Mouse (Mus musculus) heart, embryonic 16.5 days (tissue): ENCODE results near the gene Ptprk. TPM values are rescaled to one million over a fixed set of nuclear protein-coding genes. Genes with fewer than 3 reads are reported as not detected.
A peak's percentile ranks its signal among the peaks of the same experiment; 100 is the strongest.

Experiments used
- ATAC-seq: fragments of 200-750 bp; cut with Nextera tagmentation; replicated peaks from 2 replicates; pipeline ENCODE4 v1.8.0; 2017; ENCODE audit warnings: moderate number of reproducible peaks; ENCODE audit not compliant: insufficient read depth, low FRiP score; ENCODE audit errors: extremely low read depth
- H3K27ac ChIP-seq: fragments of 300-500 bp; sonication (generic); 2 replicates; pipeline ENCODE4 v1.5.1; 2014; ENCODE audit warnings: mild to moderate bottlenecking, low read length, control low read depth, moderate library complexity
- H3K27me3 ChIP-seq: fragments of 300-500 bp; sonication (generic); 2 replicates; pipeline ENCODE4 v1.6.1; 2014; ENCODE audit warnings: low read length, mixed read lengths; ENCODE audit not compliant: control insufficient read depth, insufficient read depth
- H3K36me3 ChIP-seq: fragments of 300-500 bp; sonication (generic); 2 replicates; pipeline ENCODE4 v1.6.1; 2014; ENCODE audit not compliant: control insufficient read depth, insufficient read depth
- H3K4me1 ChIP-seq: fragments of 300-500 bp; sonication (generic); 2 replicates; pipeline ENCODE4 v1.6.1; 2014; ENCODE audit warnings: low read length, mixed read lengths; ENCODE audit not compliant: control insufficient read depth, insufficient read depth
- H3K4me2 ChIP-seq: fragments of 300-500 bp; sonication (generic); 2 replicates; pipeline ENCODE4 v1.6.1; 2014; ENCODE audit warnings: low read depth, mild to moderate bottlenecking, control low read depth, low read length
- H3K4me3 ChIP-seq: fragments of 300-500 bp; sonication (generic); 2 replicates; pipeline ENCODE4 v1.5.1; 2014; ENCODE audit warnings: mild to moderate bottlenecking, control low read depth, low read length
- H3K9ac ChIP-seq: fragments of 300-500 bp; sonication (generic); 2 replicates; pipeline ENCODE4 v1.6.1; 2014; ENCODE audit warnings: low read length, control low read depth
- H3K9me3 ChIP-seq: fragments of 300-500 bp; sonication (generic); replicated peaks from 2 replicates; pipeline ENCODE4 v1.6.1; 2016; ENCODE audit warnings: low read length; ENCODE audit not compliant: control insufficient read depth
- WGBS: fragments of 180-500 bp; shearing (Covaris S2); extraction: QIAGEN DNeasy Blood & Tissue Kit; methylation state at CpG from one replicate; pipeline ENCODE4 v1.1.7; 2014; 5-methylcytosine and 5-hydroxymethylcytosine counted together
- polyA plus RNA-seq: library from polyadenylated mRNA; unstranded; fragments of >200 nt; fragmentation: Nextera tagmentation; extraction: Ambion mirVana; gene quantifications from 2 replicates; pipeline ENCODE4 v1.2.1, GENCODE M21; 2015

Ptprk gene
- polyA plus RNA-seq, 1 experiment from 2014 or later: 42.5 TPM

GRCm38 (mm10) chr10:28566828-28567227, 492.2 kb downstream of the Ptprk start:
- 85% methylated on average over 2 of the region's 2 CpGs for WGBS
- Histone ChIP-seq H3K4me1 (no peaks in the 10 kb centered on the region), H3K27me3 (no peaks in the 10 kb centered on the region), H3K4me2 (no peak overlapping the region), H3K4me3 (no peak overlapping the region), H3K36me3 (peaks cover 7% of the 10 kb centered on the region; the same call in 1 of the 2 replicates), H3K9ac (no peak overlapping the region), H3K9me3 (no peaks in the 10 kb centered on the region), H3K27ac (peak overlapping the region; percentile 37; the same call in 1 of the 2 replicates)
- no peak for ATAC-seq

- ATAC-seq: peak; percentile 67; the same call in 1 of the 2 replicates
- H3K36me3 ChIP-seq: peaks cover 7% of the 10 kb centered on the region; the same call in 1 of the 2 replicates
- H3K4me3 ChIP-seq: no peak overlapping the region
- 78% methylated on average over 3 of the region's 3 CpGs for WGBS
- H3K27me3 ChIP-seq: no peaks in the 10 kb centered on the region
- H3K4me1 ChIP-seq: no peaks in the 10 kb centered on the region
- no peak overlapping the region for H3K9ac ChIP-seq
- no peaks in the 10 kb centered on the region for H3K9me3 ChIP-seq
- H3K4me2 ChIP-seq: no peak overlapping the region
- no peak overlapping the region for H3K27ac ChIP-seq
Measured at GRCm38 (mm10) chr10:28567441-28567840, 492.8 kb downstream of the Ptprk start.

DNA sequence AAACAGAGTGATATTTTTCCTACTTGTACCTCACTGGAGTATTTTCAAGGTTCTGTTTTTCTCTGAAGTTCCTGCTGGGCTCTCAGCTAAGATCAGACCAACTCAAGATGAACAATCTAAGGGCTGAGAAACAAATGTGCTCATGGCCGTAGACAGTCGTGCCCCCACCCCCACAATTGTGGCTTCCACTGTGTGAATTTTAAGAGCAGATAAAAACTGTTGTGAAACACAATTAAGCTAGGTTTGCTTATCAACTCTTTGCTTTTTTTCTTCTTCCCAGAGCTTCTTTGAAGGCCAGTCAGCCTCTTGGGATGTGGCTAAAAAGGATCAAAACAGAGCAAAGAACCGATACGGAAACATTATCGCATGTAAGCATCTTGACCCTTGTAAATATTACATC, 493.4 kb downstream of the Ptprk start:
- Histone ChIP-seq H3K9ac (no peak overlapping the region), H3K4me1 (no peaks in the 10 kb centered on the region), H3K9me3 (no peaks in the 10 kb centered on the region), H3K4me3 (no peak overlapping the region), H3K27ac (peak overlapping the region; percentile 14; the same call in 1 of the 2 replicates), H3K27me3 (no peaks in the 10 kb centered on the region), H3K4me2 (no peak overlapping the region), H3K36me3 (peaks cover 7% of the 10 kb centered on the region; the same call in 1 of the 2 replicates)
- 78% methylated on average over 5 of the region's 5 CpGs for WGBS
- no peak for ATAC-seq

DNA sequence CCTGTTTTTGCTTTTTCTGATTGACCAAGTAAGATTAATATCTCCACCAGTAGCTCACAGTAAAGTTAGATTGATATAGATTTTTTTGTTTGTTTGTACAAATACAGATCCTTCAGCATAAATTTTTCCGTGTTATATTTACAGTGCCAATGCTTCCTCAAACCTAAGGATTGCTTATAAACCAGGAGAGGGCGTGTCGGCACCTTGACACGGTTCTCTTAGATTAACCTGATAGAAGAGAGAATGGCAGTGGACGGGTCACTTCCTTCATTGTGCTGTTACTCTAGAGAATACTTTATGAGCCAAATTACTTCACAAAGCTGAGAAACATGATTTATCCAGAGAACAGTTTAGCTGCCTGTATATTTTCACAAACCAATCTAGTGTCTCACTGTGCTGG, 505.0 kb downstream of the Ptprk start:
- Histone ChIP-seq H3K9me3 (no peaks in the 10 kb centered on the region), H3K4me2 (no peak overlapping the region), H3K4me1 (no peaks in the 10 kb centered on the region), H3K4me3 (no peak overlapping the region), H3K36me3 (peaks cover 8% of the 10 kb centered on the region), H3K27me3 (no peaks in the 10 kb centered on the region), H3K9ac (no peak overlapping the region), H3K27ac (no peak overlapping the region)
- WGBS: 75% methylated on average over 5 of the region's 5 CpGs
- no peak for ATAC-seq

- H3K9me3 ChIP-seq: no peaks in the 10 kb centered on the region
- no peak overlapping the region for H3K27ac ChIP-seq
- H3K4me2 ChIP-seq: no peak overlapping the region
- 69% methylated on average over 4 of the region's 4 CpGs for WGBS
- H3K4me3 ChIP-seq: no peak overlapping the region
- no peak overlapping the region for H3K9ac ChIP-seq
- ATAC-seq: no peak
- no peaks in the 10 kb centered on the region for H3K4me1 ChIP-seq
- H3K36me3 ChIP-seq: peaks cover 9% of the 10 kb centered on the region
- H3K27me3 ChIP-seq: no peaks in the 10 kb centered on the region
Measured at GRCm38 (mm10) chr10:28586565-28587138, 512.0 kb downstream of the Ptprk start.

GRCm38 (mm10) chr10:28588401-28588800, 513.8 kb downstream of the Ptprk start:
- no peak for ATAC-seq
- no peaks in the 10 kb centered on the region for H3K9me3 ChIP-seq
- H3K36me3 ChIP-seq: peaks cover 15% of the 10 kb centered on the region; the same call in 1 of the 2 replicates
- H3K4me1 ChIP-seq: no peaks in the 10 kb centered on the region
- H3K9ac ChIP-seq: no peak overlapping the region
- H3K27me3 ChIP-seq: no peaks in the 10 kb centered on the region
- H3K4me3 ChIP-seq: no peak overlapping the region
- H3K4me2 ChIP-seq: no peak overlapping the region
- WGBS: 91% methylated on average over 4 of the region's 4 CpGs
- no peak overlapping the region for H3K27ac ChIP-seq

GRCm38 (mm10) chr10:28590822-28591221, 516.2 kb downstream of the Ptprk start:
- Histone ChIP-seq H3K27me3 (no peaks in the 10 kb centered on the region), H3K4me2 (no peak overlapping the region), H3K9ac (no peak overlapping the region), H3K4me3 (no peak overlapping the region), H3K4me1 (no peaks in the 10 kb centered on the region), H3K9me3 (no peaks in the 10 kb centered on the region), H3K27ac (no peak overlapping the region), H3K36me3 (peaks cover 15% of the 10 kb centered on the region; the same call in 1 of the 2 replicates)
- 67% methylated on average over 3 of the region's 3 CpGs for WGBS
- ATAC-seq: no peak

DNA sequence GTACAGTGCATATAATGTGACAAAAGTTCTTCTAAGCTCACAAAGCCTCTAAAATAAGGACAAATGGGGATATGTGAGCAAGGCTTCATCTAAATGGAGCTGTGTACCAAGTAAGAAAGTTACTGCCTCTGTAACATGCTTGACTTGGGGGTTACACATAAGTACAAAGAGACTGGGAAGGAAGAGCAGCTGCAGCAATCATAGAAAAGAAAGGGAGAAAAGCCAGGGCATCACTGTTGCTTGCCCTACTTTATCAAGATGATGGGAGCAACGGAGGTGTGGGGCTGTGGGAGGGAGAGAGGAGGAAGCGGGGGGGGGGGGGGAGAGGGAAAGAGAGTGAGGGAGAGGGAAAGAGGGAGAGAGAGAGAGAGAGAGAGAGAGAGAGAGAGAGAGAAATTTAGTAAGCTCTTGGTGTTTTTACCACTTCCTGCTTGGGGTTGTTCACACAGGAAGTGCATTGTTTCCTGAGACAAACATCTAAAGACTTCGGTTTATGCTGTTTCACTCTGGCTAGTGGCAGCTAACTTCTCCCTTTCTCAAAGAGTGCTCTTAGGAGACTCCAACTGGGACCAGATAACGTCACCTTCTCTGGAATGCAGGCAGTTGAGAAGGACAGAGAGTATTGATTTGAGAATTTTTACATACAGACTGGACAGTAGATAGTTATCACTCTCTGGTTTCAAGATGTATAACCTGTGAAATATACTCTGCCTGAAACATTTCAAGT, 519.1 kb downstream of the Ptprk start:
- Histone ChIP-seq H3K9me3 (no peaks in the 10 kb centered on the region), H3K27ac (peak overlapping the region; percentile 48), H3K27me3 (no peaks in the 10 kb centered on the region), H3K9ac (no peak overlapping the region), H3K4me2 (no peak overlapping the region), H3K4me3 (no peak overlapping the region), H3K4me1 (no peaks in the 10 kb centered on the region), H3K36me3 (peaks cover 16% of the 10 kb centered on the region; the same call in 1 of the 2 replicates)
- WGBS: 29% methylated on average over 4 of the region's 4 CpGs
- peak; percentile 52 for ATAC-seq

DNA sequence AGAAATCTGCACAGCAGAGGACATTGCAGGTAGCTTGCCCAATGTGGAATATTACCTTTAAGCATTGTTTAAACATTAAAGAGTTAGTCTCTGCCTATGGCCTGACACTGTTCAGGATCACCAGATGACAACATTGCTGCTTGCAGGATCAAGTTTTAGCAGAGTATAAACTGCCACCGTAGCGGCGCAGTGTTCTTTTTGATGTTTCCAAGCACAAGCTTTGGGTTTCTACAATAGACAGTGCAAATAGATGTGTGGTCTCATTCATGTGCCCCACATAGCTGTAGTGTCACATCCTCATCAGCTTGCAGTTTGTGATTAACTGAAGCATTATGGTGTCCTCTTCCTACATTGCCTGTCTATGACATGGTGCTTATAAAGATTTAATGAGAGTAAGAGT, 522.3 kb downstream of the Ptprk start:
- Histone ChIP-seq H3K27ac (no peak overlapping the region), H3K27me3 (no peaks in the 10 kb centered on the region), H3K4me1 (no peaks in the 10 kb centered on the region), H3K4me3 (no peak overlapping the region), H3K4me2 (no peak overlapping the region), H3K9ac (no peak overlapping the region), H3K36me3 (peaks cover 11% of the 10 kb centered on the region; the same call in 1 of the 2 replicates), H3K9me3 (no peaks in the 10 kb centered on the region)
- no peak; the same call in 1 of the 2 replicates for ATAC-seq
- WGBS: 85% methylated on average over 3 of the region's 3 CpGs
